Mouse (Mus musculus) embryonic fibroblast, embryonic 13.5 days (primary cell): ENCODE data around the gene Chmp6.

ENCODE experiments used
- CTCF ChIP-seq: IDR thresholded peaks from 2 replicates; pipeline ENCODE4 v1.5.1; 2011; ENCODE audit warnings: mild to moderate bottlenecking, control low read depth, low read length, moderate library complexity, borderline replicate concordance; ENCODE audit not compliant: insufficient read depth
- POLR2A ChIP-seq: IDR thresholded peaks from 2 replicates; pipeline ENCODE4 v1.6.1; 2011; ENCODE audit warnings: low read depth, mild to moderate bottlenecking, control low read depth, low read length, moderate library complexity

GRCm38 (mm10) chr11:119941794-119942193, 28.6 kb downstream of the Chmp6 start:
- TF ChIP-seq POLR2A = no peak
- TF ChIP-seq CTCF = no peak
